Mouse (Mus musculus): ENCODE results near the gene Prkca. TPM values are rescaled to one million over a fixed set of nuclear protein-coding genes. Genes with fewer than 3 reads are reported as not detected.

Prkca gene
- polyA plus RNA-seq, 1 experiment: 16.8 TPM

- 95% methylated on average over 10 of the region's 10 CpGs for WGBS
- H3K4me1 ChIP-seq (ENCODE audit: control insufficient read depth, insufficient read depth, low read length): no peaks in the 10 kb centered on the region
Observed at GRCm38 (mm10) chr11:108247121-108247863, 96.4 kb downstream of the Prkca start.

GRCm38 (mm10) chr11:108246267-108246702 lies 97.4 kb downstream of the Prkca start:
- H3K27ac ChIP-seq (ENCODE audit: insufficient read depth, low read length): no peak overlapping the region
- H3K27me3 ChIP-seq (ENCODE audit: control insufficient read depth, insufficient read depth, low read length): no peaks in the 10 kb centered on the region
- no peak for DNase-seq
- no peak overlapping the region for H3K4me3 ChIP-seq (replicated peaks; ENCODE audit: insufficient read depth, low read depth, low read length)
- H3K4me1 ChIP-seq (ENCODE audit: control insufficient read depth, insufficient read depth, low read length): no peaks in the 10 kb centered on the region
- no peak for TF ChIP-seq POLR2A (IDR thresholded peaks at IDR 0.05; ENCODE audit: borderline replicate concordance, insufficient read depth, low read length)
- no peak for TF ChIP-seq CTCF (IDR thresholded peaks at IDR 0.05; ENCODE audit: borderline replicate concordance, insufficient read depth, low read depth, low read length)
- 86% methylated on average over 4 of the region's 4 CpGs for WGBS

More at GRCm38 (mm10) chr11:108247121-108247863, 96.4 kb downstream of the Prkca start:
- no peak for DNase-seq
- H3K4me3 ChIP-seq (replicated peaks; ENCODE audit: insufficient read depth, low read depth, low read length): no peak overlapping the region
- H3K27ac ChIP-seq (ENCODE audit: insufficient read depth, low read length): no peak overlapping the region
- no peaks in the 10 kb centered on the region for H3K27me3 ChIP-seq (ENCODE audit: control insufficient read depth, insufficient read depth, low read length)
- TF ChIP-seq POLR2A (IDR thresholded peaks at IDR 0.05; ENCODE audit: borderline replicate concordance, insufficient read depth, low read length) (no peak), CTCF (IDR thresholded peaks at IDR 0.05; ENCODE audit: borderline replicate concordance, insufficient read depth, low read depth, low read length) (no peak)

GRCm38 (mm10) chr11:108244241-108244640 lies 99.5 kb downstream of the Prkca start:
- 77% methylated on average over 2 of the region's 2 CpGs for WGBS
- Histone ChIP-seq H3K27me3 (ENCODE audit: control insufficient read depth, insufficient read depth, low read length) (no peaks in the 10 kb centered on the region), H3K4me3 (replicated peaks; ENCODE audit: insufficient read depth, low read depth, low read length) (no peak overlapping the region), H3K27ac (ENCODE audit: insufficient read depth, low read length) (no peak overlapping the region), H3K4me1 (ENCODE audit: control insufficient read depth, insufficient read depth, low read length) (no peaks in the 10 kb centered on the region)
- TF ChIP-seq CTCF (IDR thresholded peaks at IDR 0.05; ENCODE audit: borderline replicate concordance, insufficient read depth, low read depth, low read length): no peak
- no peak for TF ChIP-seq POLR2A (IDR thresholded peaks at IDR 0.05; ENCODE audit: borderline replicate concordance, insufficient read depth, low read length)
- DNase-seq: no peak

- no peaks in the 10 kb centered on the region for H3K27me3 ChIP-seq (ENCODE audit: control insufficient read depth, insufficient read depth, low read length)
- WGBS: 51% methylated on average over 2 of the region's 2 CpGs
- H3K27ac ChIP-seq (ENCODE audit: insufficient read depth, low read length): no peak overlapping the region
- TF ChIP-seq CTCF (IDR thresholded peaks at IDR 0.05; ENCODE audit: borderline replicate concordance, insufficient read depth, low read depth, low read length) (no peak), POLR2A (IDR thresholded peaks at IDR 0.05; ENCODE audit: borderline replicate concordance, insufficient read depth, low read length) (no peak)
- no peaks in the 10 kb centered on the region for H3K4me1 ChIP-seq (ENCODE audit: control insufficient read depth, insufficient read depth, low read length)
- no peak for DNase-seq
- H3K4me3 ChIP-seq (replicated peaks; ENCODE audit: insufficient read depth, low read depth, low read length): no peak overlapping the region
Observed at GRCm38 (mm10) chr11:108243633-108244032, 100.1 kb downstream of the Prkca start.

DNA sequence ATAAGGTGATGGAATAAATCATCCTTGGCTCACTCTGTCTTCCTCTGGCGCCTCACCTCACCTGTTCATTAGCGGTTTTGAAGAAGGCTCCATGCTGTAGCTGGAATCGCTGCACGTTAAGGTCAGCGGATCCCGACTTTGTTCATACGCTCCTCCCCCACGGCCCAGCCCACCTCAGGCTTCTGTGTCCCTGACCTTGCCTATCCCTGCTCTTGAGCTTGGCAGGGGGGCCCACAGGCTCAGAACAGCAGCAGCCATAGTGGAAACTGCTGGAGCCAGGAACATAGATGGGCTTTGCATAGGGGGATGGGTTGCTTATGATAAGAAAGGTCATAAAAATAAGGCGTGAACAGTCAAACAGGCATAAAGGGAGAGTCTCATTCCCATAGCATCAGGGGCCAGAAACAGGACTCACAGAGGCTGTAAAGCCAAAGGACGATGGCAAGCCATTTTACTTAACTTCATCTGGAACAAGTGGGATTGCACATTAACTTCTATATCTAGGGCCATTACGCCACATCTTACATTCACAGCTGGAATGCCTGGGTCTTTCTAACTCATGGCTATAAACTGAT lies 102.7 kb downstream of the Prkca start:
- TF ChIP-seq CTCF (IDR thresholded peaks at IDR 0.05; ENCODE audit: borderline replicate concordance, insufficient read depth, low read depth, low read length) (no peak), POLR2A (IDR thresholded peaks at IDR 0.05; ENCODE audit: borderline replicate concordance, insufficient read depth, low read length) (no peak)
- no peaks in the 10 kb centered on the region; the same call in 1 of the 2 replicates for H3K4me1 ChIP-seq (ENCODE audit: control insufficient read depth, insufficient read depth, low read length)
- WGBS: 91% methylated on average over 11 of the region's 11 CpGs
- no peak overlapping the region for H3K4me3 ChIP-seq (replicated peaks; ENCODE audit: insufficient read depth, low read depth, low read length)
- no peak for DNase-seq
- no peak overlapping the region for H3K27ac ChIP-seq (ENCODE audit: insufficient read depth, low read length)
- no peaks in the 10 kb centered on the region for H3K27me3 ChIP-seq (ENCODE audit: control insufficient read depth, insufficient read depth, low read length)

DNA sequence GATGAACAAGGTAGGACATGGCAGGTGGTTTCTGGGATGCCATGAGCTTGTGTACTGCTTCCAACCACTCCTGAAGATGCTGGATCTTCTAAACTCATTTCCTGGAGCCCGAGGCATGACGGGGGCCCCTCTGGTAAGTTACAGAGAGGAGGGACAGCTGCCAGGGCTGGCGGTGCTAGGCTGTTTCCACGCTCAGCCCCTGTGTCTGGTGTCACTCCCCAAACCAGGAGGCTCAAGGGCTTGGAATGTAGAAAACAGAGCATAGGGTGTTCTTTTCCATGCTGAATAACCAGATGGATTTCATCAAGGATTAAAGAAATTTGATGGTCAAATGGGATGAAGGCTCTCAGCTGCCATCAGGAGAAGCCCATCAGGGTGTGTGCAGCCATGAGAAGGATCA lies 104.6 kb downstream of the Prkca start:
- TF ChIP-seq POLR2A (IDR thresholded peaks at IDR 0.05; ENCODE audit: borderline replicate concordance, insufficient read depth, low read length): no peak
- TF ChIP-seq CTCF (IDR thresholded peaks at IDR 0.05; ENCODE audit: borderline replicate concordance, insufficient read depth, low read depth, low read length): no peak
- no peak overlapping the region for H3K27ac ChIP-seq (ENCODE audit: insufficient read depth, low read length)
- DNase-seq: no peak
- H3K4me1 ChIP-seq (ENCODE audit: control insufficient read depth, insufficient read depth, low read length): no peaks in the 10 kb centered on the region; the same call in 1 of the 2 replicates
- 72% methylated on average over 4 of the region's 4 CpGs for WGBS
- no peaks in the 10 kb centered on the region; the same call in 1 of the 2 replicates for H3K27me3 ChIP-seq (ENCODE audit: control insufficient read depth, insufficient read depth, low read length)
- H3K4me3 ChIP-seq (replicated peaks; ENCODE audit: insufficient read depth, low read depth, low read length): no peak overlapping the region

DNA sequence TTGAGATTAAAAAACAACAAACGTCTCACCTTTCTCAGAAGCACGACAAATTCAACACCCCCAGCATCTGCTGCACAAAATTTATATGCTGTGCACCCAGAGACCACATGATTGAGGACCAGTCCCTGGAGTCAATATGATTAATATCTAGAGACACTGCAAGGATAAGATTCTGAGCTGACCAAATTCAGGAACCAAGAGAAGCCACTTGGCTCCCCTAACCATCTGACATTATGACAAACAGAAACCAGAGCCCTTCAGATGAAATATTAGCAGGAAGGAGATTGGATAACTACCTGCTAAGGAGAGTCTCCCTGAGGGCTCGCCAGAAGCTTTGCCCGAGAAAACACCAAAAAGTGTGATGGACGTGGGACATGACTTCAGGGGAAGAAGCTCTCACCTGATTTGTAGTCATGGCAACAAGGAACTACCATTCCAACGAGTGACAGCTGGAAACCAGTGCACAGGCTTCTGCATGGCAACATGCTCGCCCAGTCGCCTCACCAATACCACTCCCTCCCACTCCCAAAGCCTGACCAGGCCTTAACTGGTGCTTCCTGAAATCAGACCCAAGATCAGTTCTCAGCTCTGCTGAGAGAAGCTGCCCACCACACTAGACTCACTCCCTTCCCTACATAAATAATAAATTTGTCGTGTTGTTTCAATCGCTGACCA lies 106.8 kb downstream of the Prkca start:
- Histone ChIP-seq H3K27ac (ENCODE audit: insufficient read depth, low read length) (no peak overlapping the region), H3K4me1 (ENCODE audit: control insufficient read depth, insufficient read depth, low read length) (no peaks in the 10 kb centered on the region; the same call in 1 of the 2 replicates), H3K4me3 (replicated peaks; ENCODE audit: insufficient read depth, low read depth, low read length) (no peak overlapping the region), H3K27me3 (ENCODE audit: control insufficient read depth, insufficient read depth, low read length) (no peaks in the 10 kb centered on the region; the same call in 1 of the 2 replicates)
- DNase-seq: no peak
- TF ChIP-seq POLR2A (IDR thresholded peaks at IDR 0.05; ENCODE audit: borderline replicate concordance, insufficient read depth, low read length) (no peak), CTCF (IDR thresholded peaks at IDR 0.05; ENCODE audit: borderline replicate concordance, insufficient read depth, low read depth, low read length) (no peak)
- WGBS: 77% methylated on average over 10 of the region's 10 CpGs

Data from cerebellum, adult 2 months (tissue).